Mouse (Mus musculus) heart, adult 2 months (tissue): ENCODE results near the gene Cd53. TPM values are rescaled to one million over a fixed set of nuclear protein-coding genes. Genes with fewer than 3 reads are reported as not detected.

Experiments
- DNase-seq, 2 experiments: peaks; one replicate each; pipeline ENCODE4 v3.0.0; 2021
- H3K27ac ChIP-seq: fragments of 200-600 bp; 2 replicates; pipeline ENCODE4 v1.8.1; 2022
- H3K27me3 ChIP-seq: fragments of 200-500 bp; 2 replicates; pipeline ENCODE4 v1.6.1; 2012; ENCODE audit warnings: mild to moderate bottlenecking, low read length, inconsistent platforms, mixed read lengths; ENCODE audit not compliant: control insufficient read depth, insufficient read depth
- H3K36me3 ChIP-seq: fragments of 200-500 bp; 2 replicates; pipeline ENCODE4 v1.6.1; 2012; ENCODE audit warnings: low read length, inconsistent platforms; ENCODE audit not compliant: control insufficient read depth, insufficient read depth
- H3K4me1 ChIP-seq: fragments of 200-500 bp; 2 replicates; pipeline ENCODE4 v1.6.1; 2011; ENCODE audit warnings: low read length; ENCODE audit not compliant: control insufficient read depth, insufficient read depth
- H3K4me3 ChIP-seq: fragments of 200-600 bp; 2 replicates; pipeline ENCODE4 v1.8.1; 2022
- H3K79me2 ChIP-seq: fragments of 200-500 bp; replicated peaks from 2 replicates; pipeline ENCODE4 v1.6.1; 2012; ENCODE audit warnings: mild to moderate bottlenecking, inconsistent platforms, low read length, moderate library complexity, mixed read lengths; ENCODE audit not compliant: control insufficient read depth, insufficient read depth
- H3K9ac ChIP-seq: fragments of 200-500 bp; 2 replicates; pipeline ENCODE4 v1.6.1; 2012; ENCODE audit warnings: low read depth, mild to moderate bottlenecking, control low read depth, inconsistent platforms, low read length, mixed read lengths
- CTCF ChIP-seq: fragments of 200-600 bp; IDR thresholded peaks from 2 replicates; pipeline ENCODE4 v1.8.1; 2022; ENCODE audit warnings: antibody characterized with exemption, mild to moderate bottlenecking, moderate library complexity
- EP300 ChIP-seq: fragments of 200-500 bp; IDR thresholded peaks from 2 replicates; pipeline ENCODE4 v1.6.1; 2011; ENCODE audit warnings: low read depth, low read length, control low read depth; ENCODE audit not compliant: insufficient read depth
- POLR2A ChIP-seq: fragments of 200-500 bp; IDR thresholded peaks from 2 replicates; pipeline ENCODE4 v1.6.1; 2011; ENCODE audit warnings: mild to moderate bottlenecking, low read depth, low read length, control low read depth; ENCODE audit not compliant: insufficient read depth
- WGBS: fragments of 180-500 bp; shearing (Covaris S2); methylation state at CpG from one replicate; pipeline ENCODE4 v1.1.7; 2018; 5-methylcytosine and 5-hydroxymethylcytosine counted together
- intact Hi-C: fragments of 180-260 bp; cut with DNase I; formaldehyde crosslinking; loops from one replicate; pipeline ENCODE4 v1.15.1; 2025
- long read RNA-seq: library from polyadenylated mRNA; stranded (forward); transcript quantifications from one replicate; pipeline ENCODE4 v2.0.0, GENCODE M21; 2021
- polyA plus RNA-seq: library from polyadenylated mRNA; depleted of rRNA; stranded (reverse); fragments of >200 nt; gene quantifications from 2 replicates; pipeline ENCODE4 v1.2.3, GENCODE M21; 2012; rRNA removed
- total RNA-seq, 2 experiments: library from RNA; stranded (reverse); gene quantifications; 2 replicates each; pipeline ENCODE4 v1.2.3; 2021

Gene Cd53
- total RNA-seq = 1 to 10 TPM; 6.1 to 6.8 TPM
- 6.9 and 7.4 TPM in 2 replicates for polyA plus RNA-seq
- long read RNA-seq, partial matches to known transcripts = 0 of 3 reads
- long read RNA-seq, other reads (novel, unspliced or antisense) = 0 of 3 reads

DNA sequence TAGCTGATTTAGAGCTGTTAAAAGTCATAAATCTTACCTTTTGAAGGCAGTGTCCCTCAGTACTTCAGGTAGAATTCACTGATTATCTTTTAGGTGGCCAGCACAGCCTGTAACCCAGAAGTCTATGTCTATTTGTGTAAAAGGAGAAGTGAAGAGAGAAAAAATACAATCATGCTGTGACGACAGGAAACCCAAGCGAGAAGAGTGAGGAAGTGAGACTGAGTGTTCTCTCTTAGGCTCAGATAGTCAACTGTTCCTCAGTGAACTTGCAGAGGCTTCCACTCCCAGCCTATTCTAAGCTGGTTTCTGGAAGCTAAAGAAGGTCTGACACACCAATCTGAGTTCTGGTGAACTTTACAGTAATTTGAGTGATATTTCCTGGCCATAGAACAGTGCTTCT is at the start of gene Cd53:
Cd53 (minus strand) TSS at position 220 of the 400 bp plus-strand sequence.
- Histone ChIP-seq H3K27me3 (no peaks in the 10 kb centered on the region), H3K9ac (no peak within 1 kb of the TSS), H3K4me3 (no peak within 1 kb of the TSS), H3K36me3 (no peaks in the 10 kb centered on the region), H3K4me1 (no peaks in the 10 kb centered on the region), H3K79me2 (no peaks in the 10 kb centered on the region), H3K27ac (peak within 1 kb of the TSS; percentile 4; the same call in 1 of the 2 replicates)
- DNase-seq = peak in 1 of 2 experiments; percentile 26
- intact Hi-C loops = no loop called here
- WGBS = 41% methylated on average over 2 of the region's 2 CpGs
- no peak for TF ChIP-seq CTCF
- TF ChIP-seq EP300 = no peak
- no peak for TF ChIP-seq POLR2A

DNA sequence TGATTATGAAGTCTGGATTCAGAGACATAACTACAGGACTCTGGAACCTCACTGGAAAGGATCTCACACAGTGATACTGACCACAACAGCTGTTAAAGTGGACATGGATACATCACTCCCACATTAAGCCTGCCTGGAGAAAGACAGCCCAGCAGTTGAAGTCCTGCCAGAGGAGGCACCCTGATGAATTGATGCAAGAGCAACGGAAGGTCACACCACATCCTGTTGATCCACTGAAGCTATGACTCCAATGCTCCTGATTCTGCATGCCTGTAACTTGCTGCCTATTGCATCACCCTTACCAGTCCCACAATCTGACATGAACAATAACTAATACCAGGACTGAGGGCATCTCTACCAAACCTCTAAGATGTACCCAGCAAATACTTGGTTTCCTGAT is 42.2 kb upstream of the Cd53 start:
- intact Hi-C loops = no loop called here
- DNase-seq = no peak
- Histone ChIP-seq H3K36me3 (no peaks in the 10 kb centered on the region), H3K27me3 (no peaks in the 10 kb centered on the region), H3K27ac (no peak overlapping the region), H3K9ac (no peak overlapping the region), H3K4me1 (no peaks in the 10 kb centered on the region), H3K79me2 (no peaks in the 10 kb centered on the region), H3K4me3 (no peak overlapping the region)
- TF ChIP-seq CTCF (no peak), POLR2A (no peak), EP300 (no peak)
- 44% methylated on average over 1 of the region's 1 CpGs for WGBS

DNA sequence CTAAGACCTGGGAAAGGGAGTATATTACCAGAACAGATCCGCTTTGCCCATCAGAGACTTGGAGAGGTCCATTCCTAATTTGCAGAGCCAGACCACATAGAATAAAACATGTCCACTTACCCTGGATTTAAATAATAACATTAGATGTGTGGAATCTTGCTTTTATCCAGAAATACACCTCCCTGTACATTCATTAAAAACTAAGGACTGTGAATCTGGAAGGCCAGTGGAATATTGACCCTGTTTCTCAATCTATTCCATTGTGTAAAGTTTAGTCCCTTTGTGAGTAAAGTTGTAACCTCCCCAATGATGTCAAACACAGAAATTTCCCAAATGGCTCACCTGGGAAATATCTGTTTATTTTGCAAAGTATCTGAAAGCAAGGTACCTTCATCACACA is 36.2 kb upstream of the Cd53 start, which contains the start of gene Olfr266:
Olfr266 (minus strand) TSS at position 101 of the 400 bp plus-strand sequence.
- Histone ChIP-seq H3K4me3 (no peak within 1 kb of the TSS), H3K9ac (no peak within 1 kb of the TSS), H3K27ac (no peak within 1 kb of the TSS), H3K36me3 (no peaks in the 10 kb centered on the region), H3K27me3 (no peaks in the 10 kb centered on the region), H3K79me2 (no peaks in the 10 kb centered on the region), H3K4me1 (no peaks in the 10 kb centered on the region)
- intact Hi-C loops = no loop called here
- TF ChIP-seq POLR2A (no peak), EP300 (no peak), CTCF (no peak)
- 76% methylated on average over 1 of the region's 1 CpGs for WGBS
- no peak for DNase-seq

DNA sequence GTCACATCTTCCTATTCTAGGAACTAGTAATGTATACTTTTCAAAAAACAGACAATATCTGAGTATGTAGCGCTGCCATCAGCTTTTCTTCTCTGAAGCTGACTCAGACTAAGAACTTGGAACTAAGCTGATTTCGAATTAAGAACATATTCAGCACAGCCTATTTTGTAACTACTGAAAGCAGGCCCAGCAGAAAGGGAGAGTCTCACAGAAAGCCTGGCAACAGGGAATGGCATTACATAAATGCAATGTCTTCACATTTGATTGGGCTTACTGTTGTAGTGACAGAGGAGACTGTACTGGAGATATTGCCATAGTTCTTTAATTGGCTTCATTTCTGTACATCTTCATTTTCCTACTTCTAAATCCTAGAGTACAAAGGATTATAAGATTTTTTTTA is 27.7 kb upstream of the Cd53 start:
- Histone ChIP-seq H3K27ac (no peak overlapping the region), H3K79me2 (no peaks in the 10 kb centered on the region), H3K9ac (no peak overlapping the region), H3K27me3 (no peaks in the 10 kb centered on the region), H3K36me3 (no peaks in the 10 kb centered on the region), H3K4me1 (no peaks in the 10 kb centered on the region), H3K4me3 (no peak overlapping the region)
- DNase-seq = no peak
- TF ChIP-seq POLR2A (no peak), CTCF (no peak), EP300 (no peak)
- intact Hi-C loops = no loop called here
- 61% methylated on average over 2 of the region's 2 CpGs for WGBS

DNA sequence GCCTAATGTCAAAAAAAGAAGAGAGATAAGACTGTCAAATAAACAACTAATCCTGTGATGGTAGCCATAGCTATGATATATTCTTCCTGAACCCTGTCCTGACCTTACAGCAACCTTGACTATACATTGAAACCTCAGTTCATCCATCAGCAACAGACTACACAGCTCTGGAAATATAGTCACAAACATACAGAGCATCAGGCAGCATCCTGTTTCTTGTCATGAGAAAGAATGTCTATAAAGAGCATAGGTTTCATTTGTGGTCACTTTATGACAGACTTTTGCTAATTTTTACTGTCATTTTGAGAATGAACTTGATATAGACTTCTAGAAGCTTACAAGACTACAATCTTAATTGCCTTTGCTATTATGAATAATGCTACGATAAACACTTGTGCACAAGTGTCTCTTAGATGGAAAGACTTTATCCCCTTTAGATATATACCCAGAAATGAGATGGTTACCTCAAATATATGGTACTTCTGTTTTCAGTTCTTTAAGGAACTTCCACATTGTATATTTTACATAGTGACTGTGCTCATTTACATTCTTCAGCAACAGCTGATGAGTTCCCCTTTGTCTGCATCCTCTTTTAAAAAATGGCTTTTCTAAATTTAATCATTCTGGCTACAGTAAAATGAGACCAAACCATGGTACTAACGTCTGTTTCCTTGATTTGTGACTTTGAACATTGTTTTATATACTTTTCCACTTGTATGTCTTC is 19.2 kb upstream of the Cd53 start:
- Histone ChIP-seq H3K4me1 (no peaks in the 10 kb centered on the region), H3K36me3 (no peaks in the 10 kb centered on the region), H3K4me3 (no peak overlapping the region), H3K79me2 (no peaks in the 10 kb centered on the region), H3K9ac (no peak overlapping the region), H3K27ac (no peak overlapping the region), H3K27me3 (no peaks in the 10 kb centered on the region)
- no peak for DNase-seq
- TF ChIP-seq EP300 (no peak), CTCF (no peak), POLR2A (no peak)
- 55% methylated on average over 2 of the region's 2 CpGs for WGBS
- intact Hi-C loops = no loop called here

DNA sequence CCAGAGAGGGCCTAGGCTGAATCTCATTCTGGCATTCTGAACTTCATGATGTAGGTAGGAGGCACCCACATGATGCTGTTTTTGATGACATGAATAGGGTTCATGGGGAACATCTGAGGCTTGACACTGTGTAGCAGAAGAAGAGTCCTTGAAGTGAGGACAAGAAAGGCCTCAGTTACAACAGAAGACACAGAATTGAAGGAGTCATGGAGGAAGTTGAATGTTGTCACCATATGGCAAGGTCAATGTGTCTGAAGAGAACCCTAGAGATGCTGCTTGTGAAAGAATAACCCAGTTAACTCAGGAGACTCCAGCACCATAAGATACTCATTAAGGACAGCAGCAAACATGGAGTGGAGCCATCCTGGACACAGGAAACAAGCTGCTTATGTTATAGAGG is 8.1 kb upstream of the Cd53 start:
- H3K9ac ChIP-seq = no peak overlapping the region
- TF ChIP-seq EP300 = no peak
- no peak for TF ChIP-seq POLR2A
- TF ChIP-seq CTCF = no peak
- H3K27ac ChIP-seq = no peak overlapping the region
- no peaks in the 10 kb centered on the region for H3K79me2 ChIP-seq
- intact Hi-C loops = no loop called here
- H3K4me3 ChIP-seq = no peak overlapping the region
- H3K36me3 ChIP-seq = no peaks in the 10 kb centered on the region
- no peaks in the 10 kb centered on the region for H3K4me1 ChIP-seq
- no peak for DNase-seq
- H3K27me3 ChIP-seq = no peaks in the 10 kb centered on the region
